25 mouse cellular contexts compared by ENCODE assay signal in genomic region chr11:53128661-53129060, GRCm38 (mm10).
A peak's percentile ranks its signal among the peaks of the same experiment; 100 is the strongest.
DNase-seq lines count a peak whose midpoint lies in the region; ATAC-seq and TF ChIP-seq lines count a peak whose summit lies in the region.
"Had no signal": no experiment of that assay in that cellular context is flagged by ENCODE, and none has a peak within 500 bp of the region (broad histone marks: within the 10 kb centered on the region; RNA-seq: fewer than 3 reads in every experiment).

No protein-coding gene starts in this region.

- no peak for TF ChIP-seq POLR2A in CH12.LX (IDR thresholded peaks at IDR 0.05; ENCODE audit: low read depth, low read length)
- TF ChIP-seq POLR2A in thymus, adult 2 months (IDR thresholded peaks at IDR 0.05; ENCODE audit: control insufficient read depth, extremely low read depth, insufficient read depth, low read length, poor library complexity) = no peak
- no peak for TF ChIP-seq POLR2A in kidney, adult 2 months (IDR thresholded peaks at IDR 0.05; ENCODE audit: low read depth, low read length)

- no peak for TF ChIP-seq EP300 in CH12.LX (IDR thresholded peaks at IDR 0.05; ENCODE audit: low read length)

- in situ Hi-C loops in CH12.LX (cut with MboI; ENCODE audit: low pct_ligation_motif_present, low pct_unique_long_range_greater_than_20kb, low sequenced_read_pairs) = no loop called here

- H3K9me3 ChIP-seq in CH12.LX (replicated peaks; ENCODE audit: low read length) = peaks cover 3% of the 10 kb centered on the region
- H3K9me3 ChIP-seq in midbrain, embryonic 15.5 days = no peaks in the 10 kb centered on the region
- H3K9me3 ChIP-seq: embryonic facial prominence, embryonic 12.5 days; forebrain, embryonic 15.5 days; G1E; hindbrain, embryonic 15.5 days had no signal

- H3K27ac ChIP-seq in CH12.LX (ENCODE audit: insufficient read depth, low read depth) = no peak overlapping the region
- H3K27ac ChIP-seq in thymus, adult 2 months (ENCODE audit: control insufficient read depth, insufficient read depth, low read length) = peak overlapping the region; percentile 97
- no peak overlapping the region for H3K27ac ChIP-seq in midbrain, embryonic 15.5 days
- no peak overlapping the region for H3K27ac ChIP-seq in kidney, adult 2 months (ENCODE audit: insufficient read depth, low read depth, low read length)
- H3K27ac ChIP-seq: embryonic facial prominence, embryonic 12.5 days; forebrain, embryonic 15.5 days; gastrocnemius, adult 2 months; hindbrain, embryonic 15.5 days; left cerebral cortex, adult 2 months; stomach, postnatal 0 days had no signal

- ATAC-seq in inflammation-experienced regulatory T-cells, adult 6 months = peak; percentile 88
- no peak for ATAC-seq in midbrain, embryonic 15.5 days (replicated peaks)
- ATAC-seq: forebrain, embryonic 15.5 days had no signal

- 8% methylated on average over 2 of the region's 2 CpGs for WGBS in thymus, adult 2 months
- WGBS in midbrain, embryonic 15.5 days = 63% methylated on average over 2 of the region's 2 CpGs
- 84% methylated on average over 2 of the region's 2 CpGs for WGBS in kidney, adult 2 months

- TF ChIP-seq CTCF in CH12.LX (conservative IDR thresholded peaks at IDR 0.05 in 1 of 2, IDR thresholded peaks at IDR 0.05 in 1 of 2; ENCODE audit: low read depth in 2 of 2, low read length in 2 of 2) = no peak
- TF ChIP-seq CTCF in thymus, adult 2 months (IDR thresholded peaks at IDR 0.05; ENCODE audit: borderline replicate concordance, control insufficient read depth, extremely low read depth, insufficient read depth, low read length, poor library complexity) = no peak
- TF ChIP-seq CTCF in kidney, adult 2 months (conservative IDR thresholded peaks at IDR 0.05; ENCODE audit: insufficient read depth, insufficient read length, low read depth, low read length) = no peak

- no peaks in the 10 kb centered on the region for H3K36me3 ChIP-seq in CH12.LX (replicated peaks in 1 of 2; ENCODE audit: control insufficient read depth in 1 of 2, insufficient read depth in 1 of 2, low read length in 1 of 2)
- H3K36me3 ChIP-seq in thymus, adult 2 months (ENCODE audit: control insufficient read depth, insufficient read depth, low read length) = no peaks in the 10 kb centered on the region
- no peaks in the 10 kb centered on the region for H3K36me3 ChIP-seq in midbrain, embryonic 15.5 days (replicated peaks)
- H3K36me3 ChIP-seq in kidney, adult 2 months (ENCODE audit: control insufficient read depth, insufficient read depth, low read length) = no peaks in the 10 kb centered on the region
- H3K36me3 ChIP-seq: embryonic facial prominence, embryonic 12.5 days; forebrain, embryonic 15.5 days; G1E; hindbrain, embryonic 15.5 days had no signal

- no peak overlapping the region for H3K4me3 ChIP-seq in CH12.LX (replicated peaks in 1 of 3; ENCODE audit: low read depth in 2 of 3, low read length in 2 of 3, poor library complexity in 1 of 3)
- no peak overlapping the region for H3K4me3 ChIP-seq in thymus, adult 2 months (ENCODE audit: control insufficient read depth, insufficient read depth, low read length)
- H3K4me3 ChIP-seq in midbrain, embryonic 15.5 days = no peak overlapping the region
- no peak overlapping the region for H3K4me3 ChIP-seq in kidney, adult 2 months (ENCODE audit: insufficient read depth, low read depth, low read length)
- H3K4me3 ChIP-seq: embryonic facial prominence, embryonic 12.5 days; erythroblast, embryonic 14.5 days; forebrain, embryonic 15.5 days; gastrocnemius, adult 2 months; hindbrain, embryonic 15.5 days; left cerebral cortex, adult 2 months had no signal

- dilution Hi-C loops in CH12.LX (cut with MboI; ENCODE audit: extremely low pct_ligation_motif_present, extremely low pct_unique_long_range_greater_than_20kb, low sequenced_read_pairs) = no loop called here

- no peak overlapping the region for H3K9ac ChIP-seq in CH12.LX (ENCODE audit: insufficient read depth, low read depth)
- H3K9ac ChIP-seq in midbrain, embryonic 15.5 days = no peak overlapping the region
- H3K9ac ChIP-seq: embryonic facial prominence, embryonic 12.5 days; forebrain, embryonic 15.5 days; hindbrain, embryonic 15.5 days had no signal

- H3K79me2 ChIP-seq in CH12.LX (replicated peaks; ENCODE audit: control insufficient read depth, extremely low read depth, insufficient read depth, poor library complexity, severe bottlenecking) = no peaks in the 10 kb centered on the region

- TF ChIP-seq RAD21 in CH12.LX (IDR thresholded peaks at IDR 0.05; ENCODE audit: low read depth, low read length) = no peak

- DNase-seq in 416B (ENCODE audit: low read depth) = peak; percentile 46
- DNase-seq in CH12.LX (ENCODE audit: extremely low read depth) = peak; percentile 53
- DNase-seq in thymus, adult 2 months = peak; percentile 65
- no peak for DNase-seq in c-Kit-positive CD71-positive TER-119-positive erythroid progenitor cells, embryonic 14.5 days (ENCODE audit: low spot score)
- DNase-seq in kidney, adult 2 months = no peak
- no peak for DNase-seq in layer of hippocampus, postnatal 25 days (ENCODE audit: extremely low spot score in 1 of 2, low spot score in 1 of 2)
- DNase-seq: cerebellum, adult 9-10 months; gastrocnemius, adult 2 months; heart, adult 11 months; heart, postnatal 4 days; kidney, adult 18-20 months; kidney, postnatal 14 days; left cerebral cortex, postnatal 4 days; liver; lung, adult 18-20 months; lung, postnatal 14 days had no signal

- peaks cover 55% of the 10 kb centered on the region for H3K27me3 ChIP-seq in CH12.LX (replicated peaks)
- no peaks in the 10 kb centered on the region for H3K27me3 ChIP-seq in thymus, adult 2 months (ENCODE audit: control insufficient read depth, insufficient read depth, low read length)
- H3K27me3 ChIP-seq in midbrain, embryonic 15.5 days (replicated peaks) = no peaks in the 10 kb centered on the region
- no peaks in the 10 kb centered on the region for H3K27me3 ChIP-seq in kidney, adult 2 months (replicated peaks; ENCODE audit: control insufficient read depth, insufficient read depth, low read length)
- H3K27me3 ChIP-seq: embryonic facial prominence, embryonic 12.5 days; forebrain, embryonic 15.5 days; hindbrain, embryonic 15.5 days had no signal

- H3K4me2 ChIP-seq in CH12.LX (ENCODE audit: insufficient read depth, low read depth, poor library complexity, severe bottlenecking) = no peak overlapping the region
- H3K4me2 ChIP-seq in midbrain, embryonic 15.5 days = no peak overlapping the region
- H3K4me2 ChIP-seq: embryonic facial prominence, embryonic 12.5 days; forebrain, embryonic 15.5 days; hindbrain, embryonic 15.5 days had no signal

- peaks cover 0 to 10% of the 10 kb centered on the region in 2 experiments; a peak in 2 of 4 replicates for H3K4me1 ChIP-seq in CH12.LX (ENCODE audit: control insufficient read depth in 1 of 2, insufficient read depth in 2 of 2)
- H3K4me1 ChIP-seq in thymus, adult 2 months (replicated peaks; ENCODE audit: control insufficient read depth, insufficient read depth, low read length) = peaks cover 44% of the 10 kb centered on the region
- peaks cover 10% of the 10 kb centered on the region for H3K4me1 ChIP-seq in midbrain, embryonic 15.5 days
- H3K4me1 ChIP-seq in kidney, adult 2 months (ENCODE audit: control insufficient read depth, insufficient read depth, low read length) = no peaks in the 10 kb centered on the region

TF ChIP-seq in CH12.LX, 34 proteins besides CTCF, POLR2A, EP300 and RAD21:
- TF ChIP-seq KAT2A (IDR thresholded peaks at IDR 0.05; ENCODE audit: insufficient replicate concordance, low read length) (no peak), CHD2 (IDR thresholded peaks at IDR 0.05; ENCODE audit: low read length) (no peak), RCOR1 (conservative IDR thresholded peaks at IDR 0.05; ENCODE audit: low read depth, low read length) (no peak), USF1 (IDR thresholded peaks at IDR 0.05; ENCODE audit: low read depth, low read length) (no peak), MXI1 (IDR thresholded peaks at IDR 0.05; ENCODE audit: low read depth, low read length) (no peak), ZMIZ1 (IDR thresholded peaks at IDR 0.05; ENCODE audit: low read depth, low read length) (no peak), ZKSCAN1 (IDR thresholded peaks at IDR 0.05; ENCODE audit: borderline replicate concordance, low read depth, low read length) (no peak), ELF1 (IDR thresholded peaks at IDR 0.05; ENCODE audit: low read depth, low read length) (0 out of 2 replicates have a peak, but pooled peaks have one; percentile 9), IRF4 (IDR thresholded peaks at IDR 0.05; ENCODE audit: low read depth, low read length) (peak; percentile 32; the same call in 1 of the 2 replicates)

Comparison
In these comparisons a context has a peak if more than half of its experiments do, and no peak if none do; other contexts are left out.
1. DNase-seq: peak in 416B (single experiment), CH12.LX (single experiment) and thymus, adult 2 months (single experiment); none in c-Kit-positive CD71-positive TER-119-positive erythroid progenitor cells, embryonic 14.5 days (single experiment), kidney, adult 2 months (single experiment) and layer of hippocampus, postnatal 25 days (0 of 2).